Mouse (Mus musculus): ENCODE data around the gene Pde4b.

DNA sequence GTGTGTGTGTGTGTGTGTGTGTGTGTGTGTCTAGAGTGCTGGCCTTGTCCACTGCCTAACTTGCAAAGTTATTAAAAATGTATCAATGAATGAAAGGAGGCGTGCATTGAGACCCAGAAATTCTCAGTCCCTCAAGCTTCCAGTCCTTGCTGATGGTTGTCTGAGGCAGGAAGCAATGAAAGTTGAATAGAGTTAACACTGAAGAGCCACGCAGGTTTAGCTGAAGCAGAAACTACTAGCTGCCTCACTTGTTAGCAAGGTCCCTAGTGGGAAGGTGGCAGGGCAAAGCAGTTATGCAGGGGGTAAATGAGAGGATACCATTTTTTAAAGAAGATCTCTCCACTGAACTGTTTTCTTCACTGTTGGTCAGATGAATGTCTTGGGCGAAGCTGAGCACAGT lies 485.2 kb downstream of the Pde4b start:
- TF ChIP-seq CTCF (IDR thresholded peaks at IDR 0.05; ENCODE audit: low read depth, low read length): no peak
- no peak for TF ChIP-seq POLR2A (IDR thresholded peaks at IDR 0.05; ENCODE audit: extremely low read depth, insufficient read depth, low read length)
